Mouse (Mus musculus) thymus, adult 18-20 months (tissue): ENCODE data around the gene Zbtb16.

Experiments used
- DNase-seq, 2 experiments: peaks; one replicate each; pipeline ENCODE4 v3.0.0; 2022; ENCODE audit warnings: mixed read lengths in 2 of 2

The Zbtb16 gene

DNA sequence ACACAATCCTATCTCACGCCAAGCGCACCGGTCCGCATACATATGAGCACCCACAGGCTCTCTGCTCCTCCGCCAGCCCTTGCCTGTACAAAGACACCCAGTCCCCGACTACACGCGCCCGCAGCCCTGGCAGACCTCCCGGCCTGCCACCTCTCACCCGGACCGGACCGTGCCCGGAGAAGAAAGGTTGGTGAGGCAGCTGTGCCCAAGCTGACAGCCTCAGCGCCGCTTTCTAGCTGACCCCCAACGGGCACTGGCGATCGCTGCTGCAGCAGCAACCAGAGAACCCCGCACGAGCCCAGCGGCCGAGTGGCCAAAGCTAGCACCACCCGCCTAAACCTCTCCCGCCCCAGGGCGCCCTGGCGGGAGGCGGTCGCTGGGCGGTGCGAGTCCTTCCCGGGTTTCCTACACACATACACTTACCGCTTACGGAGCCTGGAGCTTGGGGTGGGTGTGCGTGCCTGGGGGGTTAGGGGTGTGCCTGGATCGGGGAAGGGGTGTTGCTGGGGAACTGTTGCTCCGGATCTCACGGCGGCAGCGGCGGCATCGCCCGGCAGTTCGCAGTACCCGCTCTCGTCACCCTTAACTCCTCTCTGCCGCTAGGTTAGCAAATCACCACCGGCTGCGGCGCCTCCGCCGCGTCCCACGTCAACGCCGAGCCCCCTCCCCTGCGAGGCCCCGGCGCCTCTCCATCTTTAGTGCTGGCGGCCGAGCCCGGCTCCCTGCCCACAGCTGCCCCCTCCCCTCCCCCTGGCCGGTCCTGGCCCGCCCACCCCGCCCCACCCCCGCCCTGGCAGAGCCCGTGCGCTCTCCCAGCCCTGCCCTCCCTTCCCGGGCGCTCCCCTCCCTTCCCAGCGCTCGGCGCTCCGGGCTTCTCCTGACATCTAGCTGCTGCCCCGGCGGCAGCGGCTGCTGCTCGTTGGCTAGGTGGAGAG is at the start of gene Zbtb16:
Gene Zbtb16 (minus strand): TSS at position 592 of the 935 bp plus-strand sequence.
- DNase-seq: peak; percentile 19 to 24

DNA sequence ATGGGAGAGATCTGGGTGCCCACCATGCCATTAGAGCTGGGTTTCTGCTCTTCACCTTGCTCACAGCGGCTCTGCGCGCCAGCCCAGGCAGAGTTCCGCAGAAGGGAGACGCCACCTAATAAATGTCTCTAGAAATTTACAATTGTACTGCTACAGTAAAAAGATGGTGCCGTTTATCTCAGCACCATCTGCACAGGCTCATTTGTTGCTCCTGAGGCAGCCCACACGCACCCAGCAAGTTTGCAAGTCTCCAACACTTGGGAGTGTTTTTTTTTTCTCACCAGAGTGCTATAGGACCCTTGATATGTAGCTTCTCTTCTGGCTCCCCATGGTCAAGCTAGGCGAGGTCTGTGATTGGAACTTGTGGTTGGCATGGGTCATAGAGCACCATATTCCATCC is 36.9 kb upstream of the Zbtb16 start:
- DNase-seq: no peak

DNA sequence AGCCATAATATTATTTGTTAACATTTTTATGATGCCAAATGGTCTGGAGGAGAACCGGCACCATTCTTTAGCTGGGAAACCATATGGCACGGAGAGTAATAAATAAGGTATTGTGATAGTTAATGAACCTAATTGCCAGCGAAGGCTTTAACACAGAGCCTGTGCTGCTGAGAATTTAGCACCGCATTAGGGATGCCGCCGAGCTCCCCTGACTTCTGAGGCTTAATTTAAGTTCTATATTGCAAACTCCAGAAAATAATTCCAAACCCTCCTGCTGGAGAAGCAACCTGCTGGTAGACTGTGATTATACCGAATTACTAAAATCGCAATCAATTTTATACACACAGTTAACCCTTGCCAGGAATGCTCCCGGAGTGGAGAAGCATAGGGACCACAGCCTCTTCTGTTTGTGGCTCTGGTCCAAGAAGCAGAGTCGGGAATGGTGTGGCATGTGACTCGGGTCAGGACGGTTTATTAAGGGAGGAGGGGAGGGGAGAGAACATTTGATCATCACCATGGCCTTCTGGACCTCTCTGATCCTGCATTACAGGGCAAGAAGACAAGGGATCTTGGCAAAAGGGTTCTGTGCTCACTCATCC is 30.6 kb upstream of the Zbtb16 start:
- no peak for DNase-seq

DNA sequence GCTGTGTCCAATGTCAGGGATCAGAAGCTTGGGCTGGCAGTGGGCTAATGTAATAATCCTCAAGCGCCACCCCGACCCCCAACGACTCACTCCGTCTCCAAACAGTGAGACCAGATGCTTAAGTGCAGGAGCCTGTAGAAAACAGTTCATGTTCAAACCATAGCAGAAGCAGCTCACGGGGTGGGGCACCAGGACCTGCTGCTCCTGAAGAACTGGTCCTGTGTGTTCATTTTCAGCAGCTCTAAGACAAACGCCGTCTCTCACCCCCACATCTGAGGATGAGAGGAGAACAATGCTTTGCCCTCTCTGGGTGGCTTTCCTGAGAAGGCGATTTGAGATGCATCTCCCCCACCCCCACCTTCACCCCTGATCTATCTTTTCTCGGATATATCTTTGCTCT is 29.2 kb upstream of the Zbtb16 start:
- no peak for DNase-seq

GRCm38 (mm10) chr9:48861481-48861880 is 25.5 kb upstream of the Zbtb16 start:
- DNase-seq: no peak

DNA sequence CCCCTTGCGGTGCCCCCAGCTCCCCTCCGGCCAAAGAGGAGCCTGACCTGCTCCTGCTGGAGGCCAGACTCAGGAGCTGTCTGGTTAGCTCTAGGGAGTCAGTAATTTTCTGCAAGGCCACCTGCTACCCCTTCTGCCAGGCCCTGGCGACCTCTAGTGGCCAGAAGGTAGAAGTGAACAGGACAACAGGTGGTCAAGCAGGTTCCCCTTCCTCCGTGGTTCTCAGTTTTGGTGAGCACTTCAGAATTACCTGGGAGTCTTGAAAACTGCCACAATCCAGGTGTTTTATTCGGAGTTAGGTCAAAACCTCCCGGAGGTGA is 24.5 kb upstream of the Zbtb16 start:
- peak; percentile 20 to 34 for DNase-seq

GRCm38 (mm10) chr9:48859828-48860525 is 24.0 kb upstream of the Zbtb16 start:
- DNase-seq: no peak

GRCm38 (mm10) chr9:48857944-48858343 is 21.9 kb upstream of the Zbtb16 start:
- DNase-seq: no peak

DNA sequence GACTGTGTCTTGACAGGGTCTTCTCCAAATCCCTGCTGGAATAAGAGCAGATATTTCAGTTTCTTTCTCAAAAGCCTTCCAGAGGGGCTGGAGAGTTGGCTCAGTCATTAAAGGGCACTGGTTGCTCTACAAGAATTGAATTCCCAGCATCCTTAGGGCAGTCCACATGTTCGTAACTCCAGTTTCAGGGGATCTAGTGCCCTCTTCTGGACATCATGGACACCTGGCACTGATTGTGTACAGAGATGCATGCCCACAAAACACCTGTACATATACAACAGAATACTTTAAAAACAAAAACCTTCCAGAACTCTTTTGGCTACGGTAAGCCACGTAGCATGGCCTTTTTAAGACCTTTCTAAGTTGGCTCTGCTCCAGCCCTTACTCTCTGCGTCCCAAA is 20.2 kb upstream of the Zbtb16 start:
- DNase-seq: no peak

DNA sequence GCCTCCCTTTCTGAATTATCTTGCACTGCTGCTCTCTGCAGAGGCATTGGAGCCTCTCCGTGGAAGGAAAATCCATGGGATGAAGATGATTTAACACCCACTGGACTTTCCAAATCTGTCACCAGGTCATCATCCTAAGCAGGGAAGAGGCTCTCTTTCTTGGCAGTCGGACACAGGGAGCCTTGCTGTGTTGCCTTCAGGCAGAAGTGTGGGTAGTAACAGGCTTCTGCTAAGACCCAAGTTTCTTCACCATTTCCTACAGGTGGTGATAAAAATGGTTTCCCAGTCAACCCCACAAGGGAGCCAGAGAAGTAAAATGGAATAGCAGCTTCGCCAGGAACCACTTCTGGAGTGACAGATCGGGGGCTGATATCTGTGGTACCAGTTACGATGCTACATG is 13.5 kb upstream of the Zbtb16 start:
- no peak for DNase-seq

DNA sequence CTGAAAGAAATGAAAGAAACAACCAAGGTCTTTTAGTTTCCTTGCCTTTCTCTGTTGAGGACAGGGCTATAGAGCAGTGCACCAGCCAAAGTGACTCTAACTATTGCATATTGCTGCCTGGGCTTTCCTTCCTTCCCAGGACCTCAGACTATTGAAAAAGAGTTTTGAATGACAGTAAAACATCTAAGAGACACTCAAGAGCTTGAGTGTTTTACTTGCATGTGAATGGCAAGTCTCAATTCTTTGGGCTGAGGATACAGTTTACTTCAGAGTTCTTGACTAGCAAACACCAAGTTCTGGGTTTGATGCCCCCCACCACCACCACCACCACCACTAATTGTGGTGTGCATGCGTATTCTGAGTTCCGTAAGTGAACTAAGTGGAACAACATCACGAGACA is 3.5 kb upstream of the Zbtb16 start:
- DNase-seq: no peak

DNA sequence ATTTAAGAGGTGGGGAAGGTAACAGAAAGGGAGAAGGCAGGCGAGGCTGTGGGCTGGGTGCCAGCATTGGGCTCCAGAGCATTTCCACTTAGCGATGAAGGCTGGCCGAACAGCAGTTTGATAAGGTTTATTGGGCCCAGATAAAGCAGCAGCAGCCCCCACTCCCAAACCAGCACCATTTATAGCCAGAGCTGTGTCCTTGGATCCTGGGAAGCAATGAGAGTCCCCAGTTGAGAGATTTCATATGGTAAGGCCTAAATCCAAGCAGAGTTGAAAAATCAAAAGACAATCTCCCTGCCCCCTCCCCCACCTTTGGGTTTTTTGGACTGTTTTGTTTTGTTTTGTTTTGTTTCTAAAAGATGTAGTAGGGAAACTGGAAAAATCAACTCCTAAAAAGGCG is 2.3 kb upstream of the Zbtb16 start:
- DNase-seq: no peak

DNA sequence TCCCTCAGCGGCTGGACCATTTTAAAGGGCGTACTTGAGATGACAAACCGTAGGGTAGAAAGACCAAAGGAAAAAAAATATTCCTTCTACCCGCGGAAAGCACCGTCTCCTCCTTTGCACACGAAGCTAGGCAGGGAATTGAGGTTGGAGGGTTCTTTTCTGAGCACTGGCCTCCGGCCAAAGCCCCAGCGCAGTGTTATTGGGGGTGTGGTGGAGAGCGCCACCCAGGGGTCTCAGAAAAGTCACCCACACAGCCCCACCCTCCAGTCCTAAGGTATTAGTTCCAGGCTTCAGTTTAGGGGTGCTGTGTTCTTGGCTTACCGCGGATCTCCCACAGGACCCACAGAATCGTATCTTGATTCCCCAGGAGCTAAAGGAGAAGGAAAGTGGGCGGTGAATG is 1.2 kb upstream of the Zbtb16 start:
- no peak for DNase-seq

GRCm38 (mm10) chr9:48836566-48836930 is 526 bp upstream of the Zbtb16 start:
- DNase-seq: no peak

- no peak for DNase-seq
Measured at GRCm38 (mm10) chr9:48834541-48835411, 1.2 kb downstream of the Zbtb16 start.

DNA sequence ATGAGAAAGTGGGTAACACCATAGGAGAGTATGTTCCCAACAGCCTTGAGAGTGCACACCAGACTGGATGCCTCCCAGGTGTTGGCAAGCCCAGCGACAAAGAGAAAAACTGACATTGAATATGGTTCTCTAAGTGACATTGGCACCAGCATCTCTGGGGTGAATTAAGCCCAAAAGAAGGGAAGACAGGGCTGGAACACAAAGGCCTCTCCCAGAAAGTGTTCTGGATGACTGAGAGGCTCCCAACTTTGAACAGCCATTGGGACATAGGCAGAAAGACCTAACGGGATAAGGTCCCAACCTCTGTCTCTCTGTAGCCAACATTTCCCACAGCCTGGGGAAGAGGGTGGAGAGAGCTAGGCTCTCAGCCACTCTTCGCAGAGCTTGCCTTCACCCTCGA is 2.0 kb downstream of the Zbtb16 start:
- DNase-seq: no peak

GRCm38 (mm10) chr9:48833493-48833892 is 2.5 kb downstream of the Zbtb16 start:
- DNase-seq: no peak

GRCm38 (mm10) chr9:48832473-48833100 is 3.4 kb downstream of the Zbtb16 start:
- no peak for DNase-seq

DNA sequence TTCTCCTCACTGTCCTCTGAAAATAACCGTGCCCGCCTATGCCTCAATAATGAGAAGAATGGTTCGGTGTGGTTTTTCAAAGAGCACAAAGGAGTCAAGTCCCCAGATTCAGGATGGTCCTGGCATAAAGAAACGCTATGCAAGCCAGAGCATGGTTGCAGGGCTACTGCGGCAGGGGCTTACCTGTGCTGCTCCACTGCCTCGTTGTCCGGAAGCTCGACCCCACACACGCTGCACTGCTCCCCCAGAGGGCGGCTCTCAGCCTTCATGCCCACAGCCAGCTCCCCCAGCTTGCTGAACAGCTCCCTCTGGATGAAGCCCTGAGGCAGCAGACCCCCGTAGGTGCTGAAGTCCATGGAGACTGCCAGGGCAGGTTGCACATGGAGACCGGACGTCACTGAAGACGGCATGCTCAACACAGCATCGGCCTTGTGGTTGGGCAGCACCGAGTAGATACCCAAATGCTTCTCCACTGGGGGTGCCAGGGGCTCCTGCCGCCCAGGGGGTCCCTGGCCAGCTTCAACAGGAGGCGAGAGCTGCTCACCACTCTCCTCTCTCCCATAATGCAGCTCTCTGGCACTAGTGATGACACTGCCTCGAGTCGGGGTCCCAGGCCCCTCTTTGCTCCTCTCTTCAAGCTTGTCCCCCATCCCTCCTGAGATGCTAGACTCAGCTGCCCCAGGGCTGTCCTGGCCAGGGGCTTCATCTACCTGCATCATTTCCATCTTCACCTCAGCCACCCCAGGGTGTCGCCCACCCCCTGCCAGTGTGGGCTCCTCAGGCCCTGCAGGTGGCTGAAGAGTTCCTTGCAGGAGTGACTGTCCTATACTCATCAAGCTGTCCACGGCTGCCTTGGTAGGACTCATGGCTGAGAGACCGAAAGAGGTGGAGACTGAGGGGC is 4.2 kb downstream of the Zbtb16 start:
- no peak for DNase-seq

GRCm38 (mm10) chr9:48828839-48829238 is 7.2 kb downstream of the Zbtb16 start:
- DNase-seq: no peak

GRCm38 (mm10) chr9:48826377-48826889 is 9.6 kb downstream of the Zbtb16 start:
- no peak for DNase-seq
